Mouse (Mus musculus): ENCODE measurements around the gene Sox6. TPM values are rescaled to one million over a fixed set of nuclear protein-coding genes. Genes with fewer than 3 reads are reported as not detected.

Gene Sox6
- total RNA-seq, 2 experiments from 2014 or later = 38.8 to 39.1 TPM

- no peak for DNase-seq (ENCODE audit: low spot score in 2 of 2)
Observed at GRCm38 (mm10) chr7:115574834-115575233, 463.8 kb downstream of the Sox6 start.

GRCm38 (mm10) chr7:115568821-115569240 is 469.8 kb downstream of the Sox6 start:
- no peak for DNase-seq (ENCODE audit: low spot score in 2 of 2)

- DNase-seq (ENCODE audit: low spot score in 2 of 2) = no peak
Observed at GRCm38 (mm10) chr7:115568301-115568700, 470.3 kb downstream of the Sox6 start.

GRCm38 (mm10) chr7:115566818-115567217 is 471.8 kb downstream of the Sox6 start:
- no peak for DNase-seq (ENCODE audit: low spot score in 2 of 2)

GRCm38 (mm10) chr7:115565060-115565426 is 473.6 kb downstream of the Sox6 start:
- DNase-seq (ENCODE audit: low spot score in 2 of 2) = no peak

GRCm38 (mm10) chr7:115564359-115565059 is 474.1 kb downstream of the Sox6 start:
- DNase-seq (ENCODE audit: low spot score in 2 of 2) = no peak

- DNase-seq (ENCODE audit: low spot score in 2 of 2) = no peak
Observed at GRCm38 (mm10) chr7:115556677-115557076, 481.9 kb downstream of the Sox6 start.

- DNase-seq (ENCODE audit: low spot score in 2 of 2) = no peak
Observed at GRCm38 (mm10) chr7:115550197-115550804, 488.3 kb downstream of the Sox6 start.

GRCm38 (mm10) chr7:115549670-115550069 is 488.9 kb downstream of the Sox6 start:
- DNase-seq (ENCODE audit: low spot score in 2 of 2) = no peak

GRCm38 (mm10) chr7:115545585-115546374 is 492.8 kb downstream of the Sox6 start:
- no peak for DNase-seq (ENCODE audit: low spot score in 2 of 2)

GRCm38 (mm10) chr7:115543596-115543995 is 495.0 kb downstream of the Sox6 start:
- DNase-seq (ENCODE audit: low spot score in 2 of 2) = no peak

- no peak for DNase-seq (ENCODE audit: low spot score in 2 of 2)
Observed at GRCm38 (mm10) chr7:115540261-115540660, 498.3 kb downstream of the Sox6 start.

- no peak for DNase-seq (ENCODE audit: low spot score in 2 of 2)
Observed at GRCm38 (mm10) chr7:115539003-115539402, 499.6 kb downstream of the Sox6 start.

GRCm38 (mm10) chr7:115537636-115538035 is 501.0 kb downstream of the Sox6 start:
- DNase-seq (ENCODE audit: low spot score in 2 of 2) = peak in 1 of 2 experiments; percentile 19

- no peak for DNase-seq (ENCODE audit: low spot score in 2 of 2)
Observed at GRCm38 (mm10) chr7:115536521-115536920, 502.1 kb downstream of the Sox6 start.

- DNase-seq (ENCODE audit: low spot score in 2 of 2) = no peak
Observed at GRCm38 (mm10) chr7:115531875-115532274, 506.7 kb downstream of the Sox6 start.

GRCm38 (mm10) chr7:115531217-115531616 is 507.4 kb downstream of the Sox6 start:
- DNase-seq (ENCODE audit: low spot score in 2 of 2) = no peak

GRCm38 (mm10) chr7:115517701-115518100 is 520.9 kb downstream of the Sox6 start:
- no peak for DNase-seq (ENCODE audit: low spot score in 2 of 2)

GRCm38 (mm10) chr7:115513681-115514080 is 524.9 kb downstream of the Sox6 start:
- DNase-seq (ENCODE audit: low spot score in 2 of 2) = no peak

GRCm38 (mm10) chr7:115511777-115512176 is 526.8 kb downstream of the Sox6 start:
- no peak for DNase-seq (ENCODE audit: low spot score in 2 of 2)

- no peak for DNase-seq (ENCODE audit: low spot score in 2 of 2)
Observed at GRCm38 (mm10) chr7:115511091-115511490, 527.5 kb downstream of the Sox6 start.

- DNase-seq (ENCODE audit: low spot score in 2 of 2) = no peak
Observed at GRCm38 (mm10) chr7:115510045-115510444, 528.6 kb downstream of the Sox6 start.
